Mouse (Mus musculus) lung, postnatal 0 days (tissue): ENCODE data around the gene Mpp6. TPM values are rescaled to one million over a fixed set of nuclear protein-coding genes. Genes with fewer than 3 reads are reported as not detected.

Experiments
- ATAC-seq: fragments of 200-750 bp; cut with Nextera tagmentation; 2 replicates; pipeline ENCODE4 v1.8.0; 2017; ENCODE audit warnings: moderate library complexity
- DNase-seq: peaks from one replicate; pipeline ENCODE4 v3.0.0-alpha.2; 2016; ENCODE audit warnings: low spot score
- H3K27ac ChIP-seq: fragments of 300-500 bp; sonication (generic); 2 replicates; pipeline ENCODE4 v1.5.1; 2014; ENCODE audit warnings: antibody characterized with exemption, mild to moderate bottlenecking, low read length, mixed read lengths
- H3K27me3 ChIP-seq: fragments of 300-500 bp; sonication (generic); replicated peaks from 2 replicates; pipeline ENCODE4 v1.6.1; 2014; ENCODE audit warnings: low read length, mixed read lengths; ENCODE audit not compliant: insufficient read depth
- H3K36me3 ChIP-seq: fragments of 300-500 bp; sonication (generic); 2 replicates; pipeline ENCODE4 v1.6.1; 2014; ENCODE audit warnings: low read length, mixed read lengths; ENCODE audit not compliant: insufficient read depth
- H3K4me1 ChIP-seq: fragments of 300-500 bp; sonication (generic); 2 replicates; pipeline ENCODE4 v1.6.1; 2014; ENCODE audit warnings: antibody characterized with exemption, low read depth, low read length, mixed read lengths; ENCODE audit not compliant: insufficient read depth
- H3K4me2 ChIP-seq: fragments of 300-500 bp; sonication (generic); replicated peaks from 2 replicates; pipeline ENCODE4 v1.6.1; 2014; ENCODE audit warnings: low read depth, mild to moderate bottlenecking, low read length, moderate library complexity, mixed read lengths
- H3K4me3 ChIP-seq: fragments of 300-500 bp; sonication (generic); 2 replicates; pipeline ENCODE4 v1.5.1; 2014; ENCODE audit warnings: low read depth, low read length
- H3K9ac ChIP-seq: fragments of 300-500 bp; sonication (generic); replicated peaks from 2 replicates; pipeline ENCODE4 v1.6.1; 2014; ENCODE audit warnings: low read depth, mild to moderate bottlenecking
- H3K9me3 ChIP-seq: fragments of 300-500 bp; sonication (generic); 2 replicates; pipeline ENCODE4 v1.6.1; 2016; ENCODE audit warnings: low read length, mixed read lengths
- CTCF ChIP-seq: IDR thresholded peaks from 2 replicates; pipeline ENCODE4 v1.5.1; 2016; ENCODE audit warnings: antibody characterized with exemption, mild to moderate bottlenecking
- EP300 ChIP-seq: IDR thresholded peaks from 2 replicates; pipeline ENCODE4 v1.6.1; 2016; ENCODE audit warnings: antibody characterized with exemption, mild to moderate bottlenecking, control low read depth
- WGBS: fragments of 180-500 bp; shearing (Covaris S2); extraction: QIAGEN DNeasy Blood & Tissue Kit; methylation state at CpG from one replicate; pipeline ENCODE4 v1.1.7; 2014; 5-methylcytosine and 5-hydroxymethylcytosine counted together
- polyA plus RNA-seq: library from polyadenylated mRNA; unstranded; fragments of >200 nt; fragmentation: Nextera tagmentation; extraction: Ambion mirVana; gene quantifications from 2 replicates; pipeline ENCODE4 v1.2.1, GENCODE M21; 2015

Gene Mpp6
- polyA plus RNA-seq, 1 experiment from 2014 or later: 26.4 TPM

- TF ChIP-seq CTCF (no peak), EP300 (no peak)
- H3K4me2 ChIP-seq: no peak overlapping the region
- no peaks in the 10 kb centered on the region for H3K27me3 ChIP-seq
- no peak overlapping the region for H3K9ac ChIP-seq
- 0 out of 2 replicates have a peak, but pooled peaks cover 5% of the 10 kb centered on the region for H3K36me3 ChIP-seq
- H3K27ac ChIP-seq: no peak overlapping the region
- no peaks in the 10 kb centered on the region for H3K9me3 ChIP-seq
- no peaks in the 10 kb centered on the region for H3K4me1 ChIP-seq
- 89% methylated on average over 3 of the region's 3 CpGs for WGBS
- no peak for DNase-seq
- H3K4me3 ChIP-seq: no peak overlapping the region
- ATAC-seq: no peak
Measured at GRCm38 (mm10) chr6:50192822-50193221, 82.8 kb downstream of the Mpp6 start.

GRCm38 (mm10) chr6:50193851-50194250, 83.8 kb downstream of the Mpp6 start:
- H3K27me3 ChIP-seq: no peaks in the 10 kb centered on the region
- 73% methylated on average over 5 of the region's 5 CpGs for WGBS

GRCm38 (mm10) chr6:50204356-50204755, 94.3 kb downstream of the Mpp6 start:
- TF ChIP-seq CTCF (no peak), EP300 (no peak)
- Histone ChIP-seq H3K9ac (no peak overlapping the region), H3K9me3 (no peaks in the 10 kb centered on the region), H3K4me1 (no peaks in the 10 kb centered on the region), H3K27ac (no peak overlapping the region), H3K27me3 (no peaks in the 10 kb centered on the region), H3K4me3 (no peak overlapping the region), H3K4me2 (no peak overlapping the region), H3K36me3 (no peaks in the 10 kb centered on the region)
- ATAC-seq (no peak), DNase-seq (no peak)
- 83% methylated on average over 4 of the region's 4 CpGs for WGBS

More at GRCm38 (mm10) chr6:50193851-50194250, 83.8 kb downstream of the Mpp6 start:
- ATAC-seq (no peak), DNase-seq (no peak)
- no peak for TF ChIP-seq CTCF
- no peak for TF ChIP-seq EP300
- H3K36me3 ChIP-seq: 0 out of 2 replicates have a peak, but pooled peaks cover 10% of the 10 kb centered on the region
- H3K27ac ChIP-seq: no peak overlapping the region
- H3K4me3 ChIP-seq: no peak overlapping the region
- no peak overlapping the region for H3K4me2 ChIP-seq
- no peaks in the 10 kb centered on the region for H3K4me1 ChIP-seq
- H3K9ac ChIP-seq: no peak overlapping the region
- H3K9me3 ChIP-seq: no peaks in the 10 kb centered on the region

- 86% methylated on average over 4 of the region's 4 CpGs for WGBS
- DNase-seq (no peak), ATAC-seq (no peak)
- H3K27me3 ChIP-seq: no peaks in the 10 kb centered on the region
- no peak overlapping the region for H3K9ac ChIP-seq
- no peaks in the 10 kb centered on the region for H3K9me3 ChIP-seq
- H3K4me1 ChIP-seq: no peaks in the 10 kb centered on the region
- H3K27ac ChIP-seq: no peak overlapping the region
- H3K4me3 ChIP-seq: no peak overlapping the region
- TF ChIP-seq EP300: no peak
- no peak for TF ChIP-seq CTCF
- no peak overlapping the region for H3K4me2 ChIP-seq
- H3K36me3 ChIP-seq: no peaks in the 10 kb centered on the region
Measured at GRCm38 (mm10) chr6:50205093-50205492, 95.1 kb downstream of the Mpp6 start.

GRCm38 (mm10) chr6:50214711-50215372, 104.8 kb downstream of the Mpp6 start:
- Histone ChIP-seq H3K4me1 (no peaks in the 10 kb centered on the region), H3K9ac (no peak overlapping the region), H3K27ac (no peak overlapping the region), H3K9me3 (no peaks in the 10 kb centered on the region), H3K4me2 (no peak overlapping the region), H3K36me3 (no peaks in the 10 kb centered on the region), H3K27me3 (no peaks in the 10 kb centered on the region), H3K4me3 (no peak overlapping the region)
- no peak for DNase-seq
- ATAC-seq: no peak
- TF ChIP-seq EP300 (no peak), CTCF (no peak)
- 35% methylated on average over 2 of the region's 2 CpGs for WGBS

- Histone ChIP-seq H3K36me3 (no peaks in the 10 kb centered on the region), H3K4me3 (no peak overlapping the region), H3K27ac (no peak overlapping the region), H3K4me2 (no peak overlapping the region), H3K9me3 (no peaks in the 10 kb centered on the region), H3K9ac (no peak overlapping the region), H3K4me1 (no peaks in the 10 kb centered on the region), H3K27me3 (no peaks in the 10 kb centered on the region)
- DNase-seq (no peak), ATAC-seq (no peak)
- 75% methylated on average over 2 of the region's 2 CpGs for WGBS
- no peak for TF ChIP-seq CTCF
- no peak for TF ChIP-seq EP300
Measured at GRCm38 (mm10) chr6:50215373-50215745, 105.3 kb downstream of the Mpp6 start.
